In the genomic region with DNA sequence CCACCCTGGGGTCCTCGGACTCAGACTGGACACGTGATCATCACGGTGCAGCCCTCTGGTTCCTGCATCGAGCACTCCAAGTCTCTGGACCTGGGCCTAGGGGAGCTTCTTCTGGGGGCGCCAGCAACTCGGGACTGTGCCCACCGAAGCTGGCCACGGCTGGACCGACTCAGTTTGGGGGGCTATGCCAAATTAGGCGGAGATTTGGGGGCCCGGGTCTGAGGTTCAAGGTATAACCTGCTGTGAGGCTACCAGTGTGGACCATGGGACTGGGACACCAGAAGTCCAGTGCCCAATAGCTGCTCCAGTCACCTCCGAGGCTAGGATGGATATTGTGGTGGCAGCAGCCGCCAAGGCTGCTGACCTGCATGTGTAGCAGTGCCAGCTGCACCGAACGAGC, we compare ENCODE assay signal across 10 mouse cellular contexts. TPM values are rescaled to one million over a fixed set of nuclear protein-coding genes. Genes with fewer than 3 reads are reported as not detected.
DNase-seq lines count a peak whose midpoint lies in the region; ATAC-seq and TF ChIP-seq lines count a peak whose summit lies in the region.
"Had no signal": no experiment of that assay in that cellular context is flagged by ENCODE, and none has a peak within 500 bp of the region (broad histone marks: within the 10 kb centered on the region; RNA-seq: fewer than 3 reads in every experiment).

No protein-coding gene starts in this region.

- intact Hi-C loops in heart, postnatal 36 days (cut with DNase I), result no loop called here

- H3K27me3 ChIP-seq in heart, embryonic 10.5 days (ENCODE audit: insufficient read depth, poor library complexity, severe bottlenecking), result peaks cover 46% of the 10 kb centered on the region
- peaks cover 94% of the 10 kb centered on the region for H3K27me3 ChIP-seq in hindbrain, embryonic 13.5 days
- peaks cover 66% of the 10 kb centered on the region for H3K27me3 ChIP-seq in midbrain, embryonic 11.5 days (ENCODE audit: control insufficient read depth, insufficient read depth, low read length)
- H3K27me3 ChIP-seq in thymus, adult 2 months (ENCODE audit: control insufficient read depth, insufficient read depth, low read length), result peaks cover 11% of the 10 kb centered on the region; the same call in 1 of the 2 replicates

- TF ChIP-seq CTCF in bone marrow macrophage, adult 2 months (IDR thresholded peaks at IDR 0.05; ENCODE audit: low read depth, low read length), result no peak
- no peak for TF ChIP-seq CTCF in thymus, adult 2 months (IDR thresholded peaks at IDR 0.05; ENCODE audit: borderline replicate concordance, control insufficient read depth, extremely low read depth, insufficient read depth, low read length, poor library complexity)

- no peak for ATAC-seq in hindbrain, embryonic 13.5 days (ENCODE audit: low FRiP score)
- peak; percentile 28; the same call in 1 of the 2 replicates for ATAC-seq in midbrain, embryonic 11.5 days (ENCODE audit: low FRiP score)

- 54% methylated on average over 15 of the region's 15 CpGs for WGBS in heart, embryonic 10.5 days
- 61% methylated on average over 15 of the region's 15 CpGs for WGBS in hindbrain, embryonic 13.5 days
- WGBS in midbrain, embryonic 11.5 days, result 64% methylated on average over 15 of the region's 15 CpGs
- 80% methylated on average over 15 of the region's 15 CpGs for WGBS in thymus, adult 2 months

- H3K9ac ChIP-seq in hindbrain, embryonic 13.5 days, result peak overlapping the region; percentile 71
- H3K9ac ChIP-seq in midbrain, embryonic 11.5 days (ENCODE audit: low read length), result no peak overlapping the region

- peak overlapping the region; percentile 76 for H3K4me3 ChIP-seq in heart, embryonic 10.5 days
- H3K4me3 ChIP-seq in bone marrow macrophage, adult 2 months (ENCODE audit: insufficient read depth, low read length), result peak overlapping the region; percentile 49
- peak overlapping the region; percentile 50 for H3K4me3 ChIP-seq in hindbrain, embryonic 13.5 days
- H3K4me3 ChIP-seq in midbrain, embryonic 11.5 days (ENCODE audit: low read depth, low read length), result peak overlapping the region; percentile 45
- no peak overlapping the region for H3K4me3 ChIP-seq in thymus, adult 2 months (ENCODE audit: control insufficient read depth, insufficient read depth, low read length)
- H3K4me3 ChIP-seq: myocyte had no signal

- H3K36me3 ChIP-seq in heart, embryonic 10.5 days, result peaks cover 37% of the 10 kb centered on the region
- H3K36me3 ChIP-seq in hindbrain, embryonic 13.5 days, result peaks cover 41% of the 10 kb centered on the region
- H3K36me3 ChIP-seq in midbrain, embryonic 11.5 days (ENCODE audit: control insufficient read depth, insufficient read depth, low read length), result peaks cover 19% of the 10 kb centered on the region
- peaks cover 36% of the 10 kb centered on the region for H3K36me3 ChIP-seq in thymus, adult 2 months (ENCODE audit: control insufficient read depth, insufficient read depth, low read length)

- no peak for TF ChIP-seq POLR2A in bone marrow macrophage, adult 2 months (IDR thresholded peaks at IDR 0.05; ENCODE audit: borderline replicate concordance, low read depth, low read length)
- no peak for TF ChIP-seq POLR2A in thymus, adult 2 months (IDR thresholded peaks at IDR 0.05; ENCODE audit: control insufficient read depth, extremely low read depth, insufficient read depth, low read length, poor library complexity)

- no peaks in the 10 kb centered on the region for H3K9me3 ChIP-seq in heart, embryonic 10.5 days
- H3K9me3 ChIP-seq in hindbrain, embryonic 13.5 days, result no peaks in the 10 kb centered on the region
- no peaks in the 10 kb centered on the region for H3K9me3 ChIP-seq in midbrain, embryonic 11.5 days (ENCODE audit: control insufficient read depth, low read length)

- DNase-seq in heart, embryonic 10.5 days (ENCODE audit: low spot score), result no peak
- no peak for DNase-seq in heart, postnatal 36 days
- peak; percentile 89 for DNase-seq in midbrain, embryonic 11.5 days (ENCODE audit: low spot score, missing footprints)
- no peak for DNase-seq in urinary bladder, postnatal 25 days (ENCODE audit: low spot score)
- DNase-seq in layer of hippocampus, postnatal 36 days, result no peak
- no peak for DNase-seq in thymus, adult 2 months
- DNase-seq: adrenal gland, adult 8-10 months had no signal

- H3K4me2 ChIP-seq in hindbrain, embryonic 13.5 days, result peak overlapping the region; percentile 83
- peak overlapping the region; percentile 61 for H3K4me2 ChIP-seq in midbrain, embryonic 11.5 days

- peak overlapping the region; percentile 96 for H3K27ac ChIP-seq in heart, embryonic 10.5 days
- H3K27ac ChIP-seq in bone marrow macrophage, adult 2 months (ENCODE audit: insufficient read depth, low read depth, low read length), result no peak overlapping the region
- H3K27ac ChIP-seq in hindbrain, embryonic 13.5 days, result no peak overlapping the region
- no peak overlapping the region for H3K27ac ChIP-seq in midbrain, embryonic 11.5 days (ENCODE audit: low read depth, low read length)
- H3K27ac ChIP-seq in thymus, adult 2 months (ENCODE audit: control insufficient read depth, insufficient read depth, low read length), result no peak overlapping the region

- peaks cover 93% of the 10 kb centered on the region for H3K4me1 ChIP-seq in heart, embryonic 10.5 days
- peaks cover 5% of the 10 kb centered on the region for H3K4me1 ChIP-seq in bone marrow macrophage, adult 2 months (ENCODE audit: control insufficient read depth, insufficient read depth, low read length)
- H3K4me1 ChIP-seq in hindbrain, embryonic 13.5 days (replicated peaks), result peaks cover 49% of the 10 kb centered on the region
- peaks cover 29% of the 10 kb centered on the region for H3K4me1 ChIP-seq in midbrain, embryonic 11.5 days (ENCODE audit: control insufficient read depth, insufficient read depth, low read length)
- peaks cover 6% of the 10 kb centered on the region; the same call in 1 of the 2 replicates for H3K4me1 ChIP-seq in thymus, adult 2 months (replicated peaks; ENCODE audit: control insufficient read depth, insufficient read depth, low read length)

RNA-seq across cellular contexts. Expression of gene Tmem200b, which starts 0.8 kb away (rescaled TPM):
- 2.1 and 3.5 TPM in 2 replicates for polyA plus RNA-seq in heart, embryonic 10.5 days (2016; fragmentation: Nextera tagmentation; extraction: Ambion mirVana)
- 1 to 10 TPM; 6.5 to 8.6 TPM for total RNA-seq in heart, postnatal 36 days (2021)
- polyA plus RNA-seq in bone marrow macrophage, adult 2 months (2012; ENCODE audit: insufficient read depth, insufficient read length, missing spikeins), result not detected in 2 replicates
- polyA plus RNA-seq in hindbrain, embryonic 13.5 days (2015; fragmentation: Nextera tagmentation; extraction: Ambion mirVana), result not detected in 2 replicates
- 0.79 and 0.84 TPM in 2 replicates for polyA plus RNA-seq in midbrain, embryonic 11.5 days (2014; fragmentation: Nextera tagmentation; extraction: Ambion mirVana)
- total RNA-seq in layer of hippocampus, postnatal 36 days (2021), result 1 to 10 TPM; 1.1 to 2.6 TPM
- 4.9 and 6.0 TPM in 2 replicates for polyA plus RNA-seq in thymus, adult 2 months (2012; rRNA removed)

RNA-seq across cellular contexts. Expression of gene Srsf4, which starts 49.0 kb away (rescaled TPM):
- 81.0 and 96.1 TPM in 2 replicates for polyA plus RNA-seq in heart, embryonic 10.5 days (2016; fragmentation: Nextera tagmentation; extraction: Ambion mirVana)
- 10 to 100 TPM; 33.5 to 35.3 TPM for total RNA-seq in heart, postnatal 36 days (2021)
- 51.8 and 56.0 TPM in 2 replicates for polyA plus RNA-seq in bone marrow macrophage, adult 2 months (2012; ENCODE audit: insufficient read depth, insufficient read length, missing spikeins)
- polyA plus RNA-seq in hindbrain, embryonic 13.5 days (2015; fragmentation: Nextera tagmentation; extraction: Ambion mirVana), result 115 and 119 TPM in 2 replicates
- 144 and 157 TPM in 2 replicates for polyA plus RNA-seq in midbrain, embryonic 11.5 days (2014; fragmentation: Nextera tagmentation; extraction: Ambion mirVana)
- total RNA-seq in layer of hippocampus, postnatal 36 days (2021), result 10 to 100 TPM; 67.8 to 74.8 TPM
- 76.8 and 90.4 TPM in 2 replicates for polyA plus RNA-seq in thymus, adult 2 months (2012; rRNA removed)
